Mouse (Mus musculus): ENCODE measurements around the gene Amz2.

DNA sequence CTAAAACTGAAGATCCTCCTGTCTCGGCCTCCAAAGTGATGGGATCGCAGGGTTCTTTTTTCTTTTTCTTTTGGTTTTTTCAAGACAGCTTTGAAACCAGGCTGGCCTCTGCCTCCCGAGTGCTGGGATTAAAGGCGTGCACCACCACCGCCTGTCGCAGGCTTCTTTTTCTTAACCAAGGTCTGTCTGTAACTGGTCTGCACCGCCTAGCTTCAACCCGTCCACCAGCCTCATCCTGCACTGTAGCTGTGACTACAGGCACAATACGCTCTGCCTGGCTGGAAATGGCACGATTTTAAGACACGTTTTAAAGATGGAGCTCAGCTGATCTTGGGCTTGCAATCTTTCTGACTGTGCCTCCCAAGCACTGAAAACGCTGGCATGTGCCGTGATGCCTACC lies 49.1 kb downstream of the Amz2 start:
- no peak for TF ChIP-seq CTCF (IDR thresholded peaks at IDR 0.05; ENCODE audit: low read depth, low read length)
- TF ChIP-seq GATA1 (IDR thresholded peaks at IDR 0.05; ENCODE audit: borderline replicate concordance, low read length): no peak
- TF ChIP-seq POLR2AphosphoS5 (IDR thresholded peaks at IDR 0.05; ENCODE audit: insufficient replicate concordance, low read depth, low read length): no peak
- no peak for TF ChIP-seq GATA2 (IDR thresholded peaks at IDR 0.05; ENCODE audit: borderline replicate concordance, low read depth, low read length)
